Mouse (Mus musculus) lung, adult 18-20 months (tissue): ENCODE results near the gene Aimp2.

Source experiments
- DNase-seq, 2 experiments: peaks; one replicate each; pipeline ENCODE4 v3.0.0; 2022; ENCODE audit warnings: mixed read lengths in 2 of 2

The Aimp2 gene

DNA sequence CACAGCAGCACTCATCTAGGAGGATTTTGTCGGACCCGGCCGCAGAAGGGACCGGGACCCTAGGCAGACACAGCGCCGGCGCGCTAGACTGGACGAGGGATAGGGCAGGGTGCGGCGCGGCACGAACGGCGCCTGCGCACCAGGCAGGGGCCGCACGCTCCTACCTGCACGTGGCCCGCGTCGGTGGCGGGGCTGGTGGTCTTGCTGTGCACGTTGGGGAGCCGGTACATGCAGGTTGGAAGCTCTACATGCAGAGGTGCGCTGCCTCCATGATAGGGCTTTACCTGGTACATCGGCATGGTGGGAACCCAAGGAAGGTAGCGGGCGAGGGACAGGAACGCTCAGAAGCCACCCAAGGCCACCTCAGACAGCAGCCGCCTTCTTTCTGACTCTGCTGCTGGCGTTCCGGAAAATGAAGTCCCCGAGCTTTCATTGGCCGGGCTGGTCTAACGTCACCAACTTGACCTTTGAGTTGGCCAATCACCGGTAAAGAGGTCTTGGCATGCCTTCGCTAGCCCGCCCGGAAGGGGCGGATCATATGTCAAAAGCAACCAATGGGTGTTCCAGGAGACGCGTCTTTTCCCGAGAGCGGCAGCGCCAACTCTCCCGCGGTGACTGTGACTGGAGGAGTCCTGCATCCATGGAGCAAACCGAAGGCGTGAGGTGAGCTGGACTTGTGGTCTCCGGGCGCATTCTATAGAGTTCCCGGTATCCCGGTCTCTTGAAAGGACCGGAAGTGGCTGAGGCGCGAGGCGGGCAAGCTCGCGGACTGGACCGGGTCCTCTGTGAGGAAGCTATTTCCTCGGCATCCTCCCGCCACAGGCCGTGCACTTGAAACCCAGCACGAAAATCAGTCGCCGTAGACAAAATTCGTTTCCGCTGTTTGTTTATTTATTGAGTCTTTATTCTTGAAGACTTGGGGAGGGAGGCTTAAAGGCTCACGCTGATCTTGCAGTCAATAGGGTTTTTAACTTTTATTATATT, at the start of gene Aimp2, which contains the start of gene Pms2:
Gene Aimp2 (minus strand): TSS at position 431 of the 984 bp plus-strand sequence.
Gene Pms2 (plus strand): TSS at position 548 of the 984 bp plus-strand sequence.
- peak; percentile 98 for DNase-seq

DNA sequence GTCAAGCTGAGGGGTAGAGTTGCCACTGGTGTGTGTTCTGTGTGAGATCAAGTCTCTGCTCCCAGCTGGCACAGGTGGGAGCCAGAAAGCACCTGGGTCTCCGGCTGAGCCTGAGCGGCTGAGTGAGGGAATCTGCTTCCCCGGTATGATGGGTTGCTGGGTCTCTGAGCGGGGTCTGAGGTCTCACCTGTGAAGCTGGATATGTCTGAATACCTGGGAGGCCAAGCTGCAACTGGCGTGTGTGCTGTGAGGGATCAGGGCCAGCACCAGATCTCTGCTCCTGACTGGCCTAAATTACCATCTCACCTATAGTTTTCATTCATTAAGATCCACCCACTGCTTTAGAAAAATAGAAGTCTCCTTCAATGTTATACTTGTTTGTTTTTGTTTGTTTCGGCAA, 47.5 kb upstream of the Aimp2 start:
- no peak for DNase-seq

DNA sequence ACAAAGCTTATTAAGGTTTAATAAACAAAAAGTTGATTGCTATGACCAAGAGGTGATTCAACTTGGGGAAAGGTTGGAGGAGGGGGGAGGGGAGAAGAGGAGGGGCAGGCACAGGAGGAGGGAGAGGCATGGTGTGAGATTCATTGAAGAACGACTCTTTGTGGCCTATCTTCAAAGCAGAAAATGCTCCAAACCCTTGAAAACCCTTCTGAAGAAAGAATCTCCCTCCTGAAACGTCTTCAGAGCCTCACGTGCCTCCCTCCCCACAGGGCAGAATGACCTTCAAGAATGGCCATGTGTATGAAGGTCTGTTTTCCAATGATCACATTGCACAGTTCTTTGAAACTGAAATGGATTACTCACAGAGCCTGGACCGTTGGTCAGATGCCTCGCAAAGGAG, 40.4 kb upstream of the Aimp2 start:
- DNase-seq, result no peak

DNA sequence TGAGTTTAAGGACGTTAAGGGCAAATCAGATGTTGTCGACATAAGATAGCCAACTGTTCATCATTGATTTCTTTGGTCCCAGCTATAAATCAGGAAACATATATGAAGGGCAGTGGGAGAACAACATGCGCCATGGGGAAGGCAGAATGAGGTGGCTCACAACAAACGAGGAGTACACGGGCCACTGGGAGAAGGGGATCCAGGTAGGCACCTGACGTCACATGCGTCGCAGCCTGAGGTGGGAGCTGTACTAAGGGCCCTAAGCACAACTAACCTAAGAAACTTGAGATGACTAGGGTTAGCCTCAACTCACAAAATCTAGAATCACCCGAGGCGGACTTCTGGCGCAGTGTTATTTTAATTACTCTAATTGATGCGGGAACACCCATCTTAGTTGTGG, 38.7 kb upstream of the Aimp2 start:
- DNase-seq, result no peak

DNA sequence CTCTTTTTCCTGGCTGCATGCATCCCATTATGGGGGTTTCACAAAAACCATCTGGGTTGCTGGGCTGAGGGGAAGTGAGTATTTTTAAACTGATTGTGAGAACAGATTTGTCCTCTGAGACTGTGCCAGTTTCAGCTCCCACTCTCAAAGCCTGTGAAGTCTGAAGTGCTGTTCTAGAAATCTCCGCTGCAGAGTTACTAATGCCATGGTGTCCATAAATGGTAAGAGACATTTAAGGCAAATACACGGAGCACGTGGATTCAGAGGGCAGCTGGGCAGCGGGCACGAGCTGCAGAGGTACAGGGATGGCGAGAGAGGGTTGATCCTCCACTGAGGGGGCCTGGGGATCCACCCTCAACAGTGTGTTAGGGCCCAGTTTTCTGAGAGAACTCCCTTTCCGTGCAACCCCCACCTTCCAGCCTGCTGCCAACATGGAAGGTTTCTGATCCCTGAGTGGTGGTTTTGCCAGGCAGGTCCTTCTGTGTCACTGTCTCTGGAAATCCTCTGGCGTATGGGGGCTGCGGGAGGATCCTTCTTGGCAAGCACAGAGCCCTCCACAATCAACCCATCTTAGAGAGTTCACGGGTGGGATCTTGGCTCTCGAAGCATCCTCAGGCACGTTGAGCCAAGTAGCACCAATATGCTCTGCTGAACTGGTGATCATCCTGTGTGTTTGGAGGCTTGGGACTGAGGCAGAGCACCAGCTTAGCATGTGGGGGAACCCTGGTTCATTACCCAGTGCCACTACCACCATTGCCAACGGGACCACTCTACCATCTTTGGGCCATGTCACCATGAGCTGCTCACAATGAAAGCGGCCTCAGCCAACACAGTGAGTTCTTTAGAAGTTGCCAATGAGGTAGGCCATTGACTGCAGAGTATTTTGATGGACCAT, 33.8 kb upstream of the Aimp2 start:
- DNase-seq, result no peak

DNA sequence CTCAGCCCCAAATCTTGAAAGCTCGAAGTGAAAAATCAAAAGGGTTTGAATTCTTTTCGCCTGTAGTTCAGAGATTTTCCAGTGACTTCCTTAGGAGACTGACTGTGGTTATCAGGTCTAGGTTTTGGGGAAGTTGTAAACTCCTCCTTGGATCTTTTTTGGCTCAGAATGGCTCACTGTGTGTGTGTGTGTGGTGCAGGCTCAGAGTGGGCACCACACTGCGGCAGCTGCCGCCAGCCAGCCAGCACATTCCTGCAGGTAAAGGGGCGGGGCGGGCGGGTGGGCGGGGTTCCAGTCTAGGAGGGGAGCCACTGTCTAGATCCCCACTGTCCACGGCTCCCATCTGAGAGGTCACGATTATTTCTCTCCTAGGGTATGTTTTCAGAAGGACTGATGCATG, 31.9 kb upstream of the Aimp2 start:
- no peak for DNase-seq

DNA sequence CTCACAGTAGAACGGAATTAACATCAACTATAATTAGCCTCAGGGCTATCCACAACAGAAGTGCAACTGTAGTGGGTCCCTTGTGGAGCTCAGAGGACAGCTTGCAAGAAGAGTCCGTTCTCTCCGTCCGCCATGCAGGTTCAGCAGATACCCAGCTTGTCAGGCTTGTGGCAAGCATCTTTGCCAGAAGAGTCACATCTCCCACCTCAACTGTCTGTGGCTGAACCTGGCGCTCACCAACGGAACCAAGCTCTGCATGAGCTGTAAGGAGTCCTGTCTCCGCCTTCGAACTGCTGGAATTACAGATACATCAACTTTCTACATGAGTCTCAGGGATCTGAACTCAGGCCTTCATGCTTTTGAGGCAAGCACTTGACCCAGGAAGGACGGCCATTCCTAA, 26.5 kb upstream of the Aimp2 start:
- DNase-seq, result no peak

DNA sequence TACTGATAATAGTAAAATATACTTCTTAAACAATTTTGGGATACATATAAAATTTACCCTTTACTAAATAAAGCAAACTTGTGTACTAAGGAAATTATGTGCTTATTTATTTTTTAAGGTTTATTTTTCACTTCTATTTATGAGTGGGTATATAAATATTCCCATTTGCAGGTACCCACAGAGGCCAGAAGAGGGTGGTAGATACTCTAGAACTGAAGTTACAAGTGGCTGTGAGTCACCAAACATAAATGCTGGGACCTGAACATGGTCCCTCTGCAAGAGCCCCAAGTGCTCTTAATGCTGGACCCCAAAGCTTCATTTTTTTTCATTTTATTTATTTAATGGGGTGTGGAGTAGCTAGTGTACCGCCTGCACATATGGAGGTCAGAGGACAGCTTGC, 24.2 kb upstream of the Aimp2 start:
- no peak for DNase-seq

DNA sequence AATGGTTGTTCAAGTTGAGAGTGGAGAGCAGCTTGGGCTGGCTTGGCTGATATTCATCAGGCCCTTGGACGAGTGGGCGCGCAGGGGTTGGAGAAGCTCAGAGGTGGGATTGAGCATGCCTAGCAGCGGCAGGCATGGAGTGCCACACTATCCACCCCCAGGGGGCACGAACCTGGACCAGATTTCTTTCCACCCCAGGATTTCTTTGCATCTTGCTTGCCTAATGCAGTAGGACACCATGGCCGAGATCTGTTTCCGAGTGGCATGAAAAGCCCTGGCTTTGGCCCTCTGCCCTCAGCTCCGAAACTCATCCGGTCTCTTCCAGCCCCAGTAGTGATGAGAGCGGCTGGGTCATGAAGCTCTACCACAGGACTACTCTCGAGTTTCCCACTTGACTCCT, 23.8 kb upstream of the Aimp2 start:
- no peak for DNase-seq

DNA sequence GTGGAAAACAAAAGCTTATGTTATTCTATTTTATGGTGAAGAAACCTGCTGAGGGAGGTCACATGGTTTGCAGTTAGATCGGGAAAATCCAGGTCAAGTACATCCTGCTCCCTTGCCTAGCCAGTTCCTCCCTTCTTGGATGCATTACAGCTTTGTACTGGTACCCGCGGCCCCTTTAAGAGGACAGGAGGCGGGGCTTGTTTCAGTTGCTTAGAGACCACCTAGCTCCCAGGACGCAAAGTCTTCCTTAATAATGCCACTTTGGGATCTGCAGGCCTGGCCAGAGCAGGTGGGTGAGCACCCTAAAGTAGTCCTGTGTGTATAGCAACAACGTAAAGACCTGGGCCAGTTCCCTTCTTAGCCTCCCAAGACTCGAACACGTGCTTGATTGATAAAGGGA, 23.2 kb upstream of the Aimp2 start, which contains the start of gene Rsph10b:
Gene Rsph10b (plus strand): TSS at position 205 of the 400 bp plus-strand sequence.
- peak; percentile 71 to 81 for DNase-seq

DNA sequence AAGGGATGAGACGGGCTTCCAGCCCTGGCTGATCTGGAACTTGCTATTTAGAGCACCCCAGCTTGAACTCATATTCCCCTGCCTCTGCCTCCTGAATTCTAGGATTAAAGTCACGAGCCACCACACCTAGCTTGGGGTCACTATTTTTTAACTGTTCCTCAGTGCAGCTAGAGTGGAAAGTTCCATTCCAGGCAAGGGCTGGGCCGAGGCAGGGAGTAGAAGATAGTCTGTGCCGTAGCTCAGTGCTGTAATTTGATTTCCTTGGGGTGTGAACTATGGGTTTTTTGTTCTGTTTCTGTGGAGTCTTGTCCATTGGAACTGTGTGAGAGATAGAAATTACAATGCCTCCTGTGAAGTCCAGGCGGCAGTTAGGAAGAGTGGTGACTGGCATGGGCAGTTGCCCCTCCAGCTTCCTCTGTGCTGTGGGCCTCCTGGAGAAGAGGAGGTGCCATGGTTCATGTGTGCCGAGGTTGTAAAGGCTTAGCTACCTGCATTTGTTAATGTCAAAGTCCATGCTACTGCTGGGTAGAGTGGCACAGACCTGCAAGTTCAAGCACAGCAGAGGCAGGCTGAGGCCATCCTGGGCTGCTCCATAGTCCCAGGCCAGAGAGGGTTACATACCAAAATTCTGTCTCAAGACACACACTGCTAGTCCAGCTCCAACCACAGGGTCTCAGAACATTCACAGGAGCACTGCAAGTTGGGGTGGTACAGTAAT, 22.4 kb upstream of the Aimp2 start:
- no peak for DNase-seq

DNA sequence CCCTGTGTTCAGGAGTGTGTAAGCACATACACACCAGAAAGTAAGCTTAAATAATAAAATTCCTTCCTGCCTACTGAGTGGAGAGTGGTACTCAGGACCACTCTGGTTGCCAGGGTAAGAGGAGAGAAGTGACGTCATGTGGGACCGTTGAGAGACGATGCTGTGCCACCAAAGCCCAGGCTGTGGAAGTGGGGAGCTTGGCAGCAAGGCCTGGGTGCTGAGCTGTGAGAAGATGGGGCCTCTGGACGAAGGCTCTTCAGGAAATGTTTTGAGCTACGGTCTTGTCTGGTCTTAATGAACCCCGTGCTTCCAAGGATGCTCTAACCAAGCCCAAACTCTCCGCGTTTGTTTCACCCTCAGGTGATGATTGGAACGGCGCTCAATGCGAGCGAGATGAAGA, 21.0 kb upstream of the Aimp2 start:
- DNase-seq, result no peak

DNA sequence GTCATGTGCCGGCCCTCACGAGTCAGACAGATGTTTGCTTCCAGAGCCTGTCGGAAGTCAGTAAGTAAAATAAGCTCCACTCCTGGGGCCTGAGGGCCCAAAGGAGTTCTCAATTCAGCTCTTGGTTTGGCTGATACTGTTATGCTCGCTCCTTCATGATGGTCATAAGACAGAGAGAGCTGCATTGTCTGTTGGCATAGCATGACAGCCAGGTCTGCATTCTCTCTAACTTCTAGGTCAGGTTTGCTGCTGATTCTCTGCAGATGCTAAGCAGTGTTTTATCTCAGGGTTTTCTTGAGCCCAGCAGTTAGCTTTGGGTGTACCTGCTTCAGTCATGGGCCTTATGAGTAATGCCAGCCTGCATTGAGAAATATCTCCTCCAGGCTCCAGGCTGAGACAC, 19.6 kb upstream of the Aimp2 start:
- DNase-seq, result no peak

DNA sequence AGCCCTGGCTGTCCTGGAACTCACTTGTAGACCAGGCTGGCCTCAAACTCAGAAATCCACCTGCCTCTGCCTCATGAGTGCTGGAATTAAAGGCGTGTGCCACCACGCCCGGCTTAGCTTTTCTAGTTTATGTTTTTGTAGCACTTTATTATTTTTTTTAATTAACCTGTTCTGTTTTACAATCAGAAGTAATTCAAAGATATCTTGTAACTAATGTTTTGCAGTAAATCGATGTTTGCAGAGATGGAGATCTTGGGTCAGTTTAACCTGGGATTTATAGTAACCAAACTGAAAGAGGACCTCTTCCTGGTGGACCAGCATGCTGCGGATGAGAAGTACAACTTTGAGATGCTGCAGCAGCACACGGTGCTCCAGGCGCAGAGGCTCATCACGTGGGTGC, 18.2 kb upstream of the Aimp2 start, which contains the start of gene Gm42421:
Gene Gm42421 (plus strand): TSS at position 301 of the 400 bp plus-strand sequence.
- no peak for DNase-seq

DNA sequence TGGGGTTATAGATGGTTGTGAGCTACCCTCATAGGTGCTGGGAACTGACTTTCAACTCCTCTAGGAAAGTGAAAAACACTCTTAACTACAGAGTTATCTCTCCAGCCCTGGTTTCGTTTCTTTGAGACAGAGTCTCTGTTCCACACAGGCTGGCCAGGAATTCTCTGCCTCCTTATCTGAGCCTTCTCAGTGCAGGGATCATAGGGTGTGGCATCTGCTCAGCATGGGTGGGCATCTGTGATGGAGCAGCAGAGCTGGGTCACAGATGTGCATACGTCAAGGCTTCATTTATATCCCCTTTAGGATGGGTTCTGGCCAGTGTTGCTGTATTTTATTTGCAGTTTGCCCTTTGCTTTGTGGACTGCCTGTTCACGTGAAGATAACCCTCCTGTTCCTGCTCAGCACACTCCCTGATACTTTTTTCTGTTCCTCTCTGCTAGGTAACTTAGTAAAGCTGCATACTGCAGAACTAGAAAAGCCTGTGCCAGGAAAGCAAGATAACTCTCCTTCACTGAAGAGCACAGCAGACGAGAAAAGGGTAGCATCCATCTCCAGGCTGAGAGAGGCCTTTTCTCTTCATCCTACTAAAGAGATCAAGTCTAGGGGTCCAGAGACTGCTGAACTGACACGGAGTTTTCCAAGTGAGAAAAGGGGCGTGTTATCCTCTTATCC, 15.3 kb upstream of the Aimp2 start:
- no peak for DNase-seq

DNA sequence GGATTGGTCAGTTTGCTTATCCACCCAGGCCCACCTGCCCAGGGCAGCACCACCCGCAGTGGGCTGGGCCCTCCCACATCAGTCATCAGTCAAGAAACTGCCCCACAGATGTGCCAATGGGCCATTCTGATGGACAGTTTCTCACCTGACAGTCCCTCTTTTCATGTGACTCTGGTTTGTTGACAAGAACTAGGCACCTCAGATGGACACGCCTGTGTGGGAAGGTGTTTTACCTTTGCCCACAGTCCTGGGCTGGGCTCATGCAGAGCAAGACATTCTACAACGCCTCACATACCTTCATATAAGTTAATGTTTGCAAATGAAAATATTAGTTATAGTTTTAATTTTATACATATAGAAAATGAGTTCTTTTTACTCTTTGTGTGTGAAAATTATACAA, 8.5 kb upstream of the Aimp2 start:
- DNase-seq, result no peak

DNA sequence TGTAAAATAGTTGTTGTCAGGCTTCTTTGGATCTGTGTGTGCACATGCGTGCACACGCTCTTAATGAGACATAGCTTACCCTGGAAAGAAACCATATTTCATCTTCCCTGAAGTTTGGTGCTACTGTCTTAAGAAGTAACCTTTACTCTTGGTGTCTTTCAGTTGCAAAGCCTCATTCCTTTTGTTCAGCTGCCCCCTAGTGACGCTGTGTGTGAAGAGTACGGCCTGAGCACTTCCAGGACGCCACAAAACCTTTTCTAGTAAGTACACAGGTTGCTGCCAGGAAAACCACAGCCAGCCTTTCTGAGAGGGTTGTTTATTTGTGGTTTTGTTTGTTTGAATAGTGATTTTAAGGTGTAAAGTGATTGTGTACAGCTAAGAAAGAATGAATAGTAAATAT, 7.8 kb upstream of the Aimp2 start:
- peak; percentile 74 to 80 for DNase-seq

DNA sequence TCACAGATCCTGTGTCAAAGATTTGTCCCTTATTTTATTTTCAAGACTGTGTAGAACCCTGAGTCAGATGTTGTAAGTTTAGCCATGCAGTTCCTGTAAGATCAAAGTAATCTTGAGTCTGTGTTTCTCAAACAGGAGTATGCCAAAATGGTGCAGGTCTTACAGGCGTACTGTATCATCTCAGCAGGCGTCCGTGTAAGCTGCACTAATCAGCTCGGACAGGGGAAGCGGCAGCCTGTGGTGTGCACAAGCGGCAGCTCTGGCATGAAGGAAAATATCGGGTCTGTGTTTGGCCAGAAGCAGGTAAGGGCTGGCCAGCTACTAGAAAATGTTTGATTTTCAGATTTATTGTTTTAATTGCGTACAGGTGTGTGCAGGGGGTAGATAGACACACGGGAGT, 6.6 kb upstream of the Aimp2 start:
- no peak for DNase-seq

DNA sequence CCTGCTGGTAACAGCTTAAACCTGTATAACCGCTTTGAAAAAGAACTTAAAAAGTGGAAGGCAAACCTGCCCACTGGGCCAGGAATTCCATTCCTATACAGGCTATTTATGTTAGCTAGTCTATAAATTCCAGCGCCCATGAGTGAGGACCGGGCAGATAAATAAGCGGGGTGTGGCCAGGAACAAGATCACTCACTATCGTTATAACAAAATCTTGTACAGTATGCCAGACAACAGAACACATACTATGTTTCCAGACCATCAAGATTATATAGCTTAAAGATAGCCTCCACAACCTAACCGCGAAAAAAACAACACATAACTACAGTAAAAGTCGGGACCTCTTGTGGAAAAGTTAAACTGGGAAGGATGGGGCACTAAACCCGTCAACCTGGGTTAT, 721 bp downstream of the Aimp2 start:
- DNase-seq, result no peak

DNA sequence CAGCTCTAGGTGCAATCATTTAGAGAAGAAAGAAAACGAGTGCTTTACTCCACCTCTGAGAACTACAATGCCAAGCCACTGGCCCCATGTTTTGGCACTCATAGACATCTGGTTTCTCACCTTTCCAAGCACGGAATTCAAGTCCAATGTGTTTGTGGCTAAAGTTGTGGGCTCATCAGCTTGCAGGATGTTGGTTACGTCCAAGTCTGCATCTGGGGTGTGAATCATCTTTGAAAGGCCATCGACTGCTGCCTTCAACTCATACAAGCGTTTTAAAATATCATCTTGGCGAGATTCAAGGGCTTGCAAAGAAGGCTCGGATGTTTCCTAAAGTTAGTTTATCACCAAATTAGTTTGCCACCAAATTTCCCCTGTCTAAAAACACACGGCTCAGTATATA, 3.2 kb downstream of the Aimp2 start:
- DNase-seq, result no peak

DNA sequence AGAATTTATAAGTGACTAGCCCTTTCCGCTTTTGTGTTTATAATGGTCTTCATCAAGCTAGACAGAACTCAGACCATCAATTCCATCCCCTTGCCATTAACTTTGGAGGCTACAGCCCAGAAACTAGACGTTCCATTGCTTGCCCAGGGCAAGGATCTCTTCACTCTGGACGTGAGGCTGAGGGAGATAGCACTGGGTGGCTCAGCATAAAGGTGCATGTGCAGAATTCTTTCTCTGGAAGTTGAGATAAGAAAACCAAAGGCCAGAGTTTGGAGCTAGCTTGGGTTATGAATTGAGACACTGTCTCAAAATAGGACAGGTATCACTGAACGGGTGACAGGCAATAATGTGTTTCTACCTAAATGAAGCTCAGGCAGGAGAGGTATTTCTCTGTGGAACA, 5.8 kb downstream of the Aimp2 start:
- no peak for DNase-seq

DNA sequence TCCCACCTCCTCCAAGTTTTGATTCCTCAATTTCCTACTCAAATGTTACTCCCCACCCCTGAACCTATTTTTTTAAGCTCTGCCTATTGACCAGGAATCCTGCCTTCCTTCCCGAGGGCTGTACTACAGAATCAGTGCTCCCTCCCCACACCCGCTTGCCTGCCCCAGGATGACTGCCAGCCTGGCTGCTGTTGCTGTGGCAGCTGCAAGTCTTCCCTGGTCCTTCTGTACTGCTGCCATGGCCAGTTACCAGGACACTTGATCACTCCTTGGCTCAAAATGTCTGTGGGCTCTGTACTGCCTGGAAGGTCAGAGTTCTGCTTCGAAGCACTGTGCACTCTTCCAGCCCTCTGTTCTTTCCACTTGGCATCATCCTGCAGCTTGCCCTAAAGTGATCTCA, 7.5 kb downstream of the Aimp2 start:
- DNase-seq, result no peak
